Mouse (Mus musculus) CH12.LX (cell line): Measurements from ENCODE around the gene Hecw2.

Source experiments
- CTCF ChIP-seq, 2 experiments: IDR thresholded peaks in 1 of 2; conservative IDR thresholded peaks in 1 of 2; 2 replicates each; pipeline ENCODE4 v1.5.1; 2011 to 2012; ENCODE audit warnings: low read depth in 2 of 2, low read length in 2 of 2, improper control_type of control experiment in 1 of 2, inconsistent platforms in 1 of 2, mild to moderate bottlenecking in 1 of 2, moderate library complexity in 1 of 2
- E2F4 ChIP-seq: IDR thresholded peaks from 2 replicates; pipeline ENCODE4 v1.6.1; 2011; ENCODE audit warnings: low read depth, low read length, improper control_type of control experiment; ENCODE audit not compliant: insufficient replicate concordance
- ELF1 ChIP-seq: IDR thresholded peaks from 2 replicates; pipeline ENCODE4 v1.6.1; 2014; ENCODE audit warnings: low read depth, mild to moderate bottlenecking, inconsistent platforms, low read length, improper control_type of control experiment
- MAX ChIP-seq: IDR thresholded peaks from 2 replicates; pipeline ENCODE4 v1.6.1; 2011; ENCODE audit warnings: low read length, improper control_type of control experiment
- MAZ ChIP-seq: IDR thresholded peaks from 2 replicates; pipeline ENCODE4 v1.6.1; 2012; ENCODE audit warnings: low read depth, mild to moderate bottlenecking, inconsistent platforms, low read length, improper control_type of control experiment, moderate library complexity
- POLR2A ChIP-seq: IDR thresholded peaks from 2 replicates; pipeline ENCODE4 v1.6.1; 2011; ENCODE audit warnings: low read depth, mild to moderate bottlenecking, improper control_type of control experiment, low read length
- ZNF384 ChIP-seq: IDR thresholded peaks from 2 replicates; pipeline ENCODE4 v1.6.1; 2012; ENCODE audit warnings: low read depth, low read length, improper control_type of control experiment, inconsistent platforms

DNA sequence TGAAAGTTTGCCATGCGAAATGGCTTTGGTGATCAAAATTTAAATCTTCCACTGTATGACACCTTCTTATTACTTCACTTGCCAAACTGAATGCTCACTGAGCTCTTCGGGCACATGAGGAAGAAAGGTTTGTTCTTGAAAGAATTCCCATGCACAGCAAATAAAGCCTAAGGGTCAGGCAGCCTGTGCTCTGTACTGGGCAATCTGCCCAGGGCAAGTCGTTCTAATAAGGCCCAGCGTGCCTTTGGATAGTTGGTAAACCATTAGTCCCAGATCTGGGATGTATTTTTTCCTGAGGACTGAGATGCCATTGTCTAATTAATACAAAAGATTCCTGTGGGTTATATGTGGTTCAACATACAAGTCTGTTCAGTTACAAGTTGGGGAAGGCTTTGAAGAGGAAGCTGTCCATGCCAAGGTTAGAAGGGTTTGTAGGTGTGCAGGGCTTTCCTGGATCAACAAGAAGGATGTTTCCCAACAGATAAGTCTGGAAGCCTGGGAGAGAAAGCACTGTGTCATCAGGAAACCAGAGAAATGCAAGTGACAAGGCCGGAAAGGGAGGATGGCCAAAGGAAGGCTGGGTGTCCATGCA is 374.8 kb downstream of the Hecw2 start:
- no peak for TF ChIP-seq ZNF384
- no peak for TF ChIP-seq E2F4
- TF ChIP-seq ELF1: no peak
- no peak for TF ChIP-seq POLR2A
- no peak for TF ChIP-seq CTCF (conservative IDR thresholded peaks at IDR 0.05 in 1 of 2, IDR thresholded peaks at IDR 0.05 in 1 of 2; ENCODE audit: low read depth in 2 of 2, low read length in 2 of 2)
- no peak for TF ChIP-seq MAX
- no peak for TF ChIP-seq MAZ
